Mouse (Mus musculus) CD8-positive naive resting alpha-beta T cell, adult 2 months (primary cell): Measurements from ENCODE around the gene Sec24c.

Experiments used
- DNase-seq, 2 experiments: peaks; one replicate each; pipeline ENCODE4 v3.0.0; 2022; ENCODE audit warnings: low read depth in 2 of 2, low spot score in 2 of 2

Sec24c gene

GRCm38 (mm10) chr14:20659687-20660086 is 14.4 kb upstream of the Sec24c start:
- no peak for DNase-seq

- DNase-seq: peak; percentile 86 to 91
Observed at GRCm38 (mm10) chr14:20660827-20661660, 13.1 kb upstream of the Sec24c start.

DNA sequence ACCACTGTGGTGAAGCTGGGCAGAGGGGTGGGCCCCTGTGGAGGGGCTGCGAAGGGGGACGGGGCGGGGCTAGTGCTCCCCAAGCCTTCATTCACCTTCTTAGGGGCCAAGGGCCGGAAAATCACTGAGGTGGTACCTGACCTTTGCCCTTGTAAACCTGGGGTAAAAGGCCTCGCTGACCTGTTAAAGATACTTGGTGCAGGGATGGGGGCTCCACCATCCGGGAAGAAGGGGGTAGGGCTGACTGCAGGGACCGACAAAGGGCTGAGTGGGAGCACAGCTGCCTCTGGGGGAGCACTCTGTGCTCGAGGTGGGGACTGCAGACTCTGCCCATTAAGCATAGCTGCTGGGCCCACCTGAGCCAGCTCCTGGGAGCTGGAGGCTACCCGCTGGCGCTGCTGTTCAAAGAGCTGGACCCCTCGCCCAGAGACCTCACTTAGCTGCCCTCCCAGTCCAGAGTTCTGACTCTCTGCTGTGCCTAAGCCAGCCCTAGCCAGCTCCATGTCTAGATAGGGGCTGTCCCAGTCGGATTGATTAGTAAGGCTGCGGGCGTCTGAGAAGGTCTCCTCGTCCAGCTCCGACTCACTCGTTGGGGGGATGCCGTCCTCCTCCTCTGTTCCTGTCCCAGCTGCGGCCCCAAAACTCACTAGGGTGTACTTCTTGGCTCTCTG is 12.3 kb upstream of the Sec24c start:
- no peak for DNase-seq

GRCm38 (mm10) chr14:20662740-20663139 is 11.4 kb upstream of the Sec24c start:
- DNase-seq: no peak

- no peak for DNase-seq
Observed at GRCm38 (mm10) chr14:20663601-20664000, 10.5 kb upstream of the Sec24c start.

DNA sequence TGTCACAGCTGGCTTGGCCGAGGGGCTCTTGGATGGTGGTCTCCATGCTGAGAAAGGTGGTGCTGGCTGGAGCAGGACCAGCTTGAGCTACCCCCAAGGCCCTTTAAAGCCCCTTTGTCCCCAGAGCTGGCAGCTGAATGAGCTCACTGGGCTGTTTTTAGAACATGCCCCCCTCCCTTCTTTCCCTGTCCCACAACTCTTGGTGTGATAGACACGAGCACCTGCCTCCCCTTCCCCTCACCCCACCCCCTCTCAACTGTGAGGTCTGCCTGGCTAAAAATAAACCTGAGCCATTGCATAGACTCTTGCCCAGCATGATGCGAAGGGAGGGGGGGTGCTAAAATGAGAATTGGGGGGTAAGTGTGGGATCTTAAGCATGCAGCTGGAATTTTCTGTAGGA is 9.7 kb upstream of the Sec24c start:
- no peak for DNase-seq

GRCm38 (mm10) chr14:20667469-20667868 is 6.6 kb upstream of the Sec24c start:
- DNase-seq: no peak

DNA sequence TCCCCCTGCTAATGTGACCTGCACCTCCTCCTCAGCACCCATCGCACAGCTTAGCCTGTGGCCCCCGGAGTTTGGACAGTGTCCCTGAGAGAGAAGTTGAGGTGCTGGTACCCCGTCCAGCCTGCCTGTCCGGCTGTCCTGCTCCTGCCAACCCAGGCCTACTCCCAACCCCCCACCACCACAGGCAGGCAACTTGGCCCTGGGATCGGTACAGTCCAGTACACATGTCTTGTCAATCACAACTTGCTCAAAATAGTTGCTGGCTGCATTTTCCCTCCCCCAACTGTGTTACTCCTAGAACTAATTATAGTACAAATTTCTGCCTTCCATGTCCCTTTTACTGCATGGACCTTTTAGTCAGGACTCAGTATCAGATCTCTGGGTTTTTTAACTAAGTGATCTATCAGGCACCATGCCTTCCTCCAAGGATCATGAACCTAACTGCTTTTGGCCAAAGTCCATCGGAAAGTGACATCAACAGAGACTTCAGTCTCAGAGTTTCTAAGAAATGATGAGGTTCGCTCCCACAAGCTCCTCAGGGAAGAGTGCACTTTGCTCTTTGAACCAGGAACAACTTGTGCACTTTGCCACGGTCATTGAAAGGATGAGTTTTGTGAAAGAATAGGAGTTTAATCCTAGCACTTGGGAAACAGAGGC is 5.8 kb upstream of the Sec24c start, which contains the start of gene Synpo2l:
TSS of gene Synpo2l (minus strand) at position 201 of the 657 bp plus-strand sequence.
- no peak for DNase-seq

DNA sequence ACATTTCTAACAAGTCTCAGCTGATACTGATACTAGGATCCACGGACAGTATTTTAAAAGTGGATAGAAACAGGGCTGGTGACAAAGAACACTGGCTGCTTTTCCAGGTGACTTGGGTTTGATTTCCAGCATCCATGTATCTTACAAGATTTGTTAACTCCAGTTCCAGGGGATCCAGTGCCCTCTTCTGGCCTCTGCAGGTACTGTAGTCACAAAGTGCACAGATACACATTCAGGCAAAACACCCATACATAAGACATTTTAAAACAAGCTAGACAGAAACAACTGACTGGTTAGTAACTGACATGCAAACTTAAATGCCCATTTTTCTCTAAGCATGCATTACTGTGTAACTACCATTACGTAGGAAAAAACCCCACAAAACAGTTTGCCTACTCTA is 1.1 kb upstream of the Sec24c start:
- DNase-seq: peak; percentile 26 to 56

DNA sequence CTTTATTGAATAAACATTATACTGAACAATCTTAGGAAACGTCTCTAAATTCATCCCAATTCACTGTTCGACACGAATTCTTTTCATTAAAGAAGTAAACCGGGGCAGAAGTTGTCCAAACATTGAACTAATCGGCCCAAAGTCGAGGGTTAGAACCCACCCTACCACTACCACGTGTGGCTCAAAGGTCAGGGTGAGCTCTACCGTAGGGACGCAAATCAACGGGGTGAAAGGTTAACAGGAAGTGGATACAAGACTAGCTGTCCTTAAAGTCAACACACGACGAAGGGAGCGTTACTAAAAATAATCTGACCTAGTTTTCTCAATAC is 409 bp upstream of the Sec24c start:
- DNase-seq: peak in 1 of 2 experiments; percentile 16

DNA sequence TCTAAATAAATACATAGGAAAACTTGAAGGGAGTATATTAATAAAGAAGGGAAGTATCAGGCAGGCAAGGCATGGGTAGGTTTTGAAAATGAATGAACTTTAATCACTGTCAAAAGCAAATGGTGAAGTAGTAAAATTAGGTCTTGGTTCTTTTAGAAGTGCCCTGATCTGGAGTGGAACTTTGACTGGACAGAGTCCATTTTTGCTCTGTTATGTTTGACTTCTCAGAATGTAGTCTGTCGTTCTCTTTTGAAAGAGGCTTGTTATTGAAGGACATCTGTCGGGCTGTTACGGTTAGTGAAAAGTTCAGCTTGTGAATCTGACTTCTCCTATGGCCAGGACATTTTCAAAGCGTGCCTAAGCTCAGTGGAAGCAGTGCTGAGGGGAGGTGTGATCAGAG is 3.8 kb downstream of the Sec24c start:
- DNase-seq: no peak

DNA sequence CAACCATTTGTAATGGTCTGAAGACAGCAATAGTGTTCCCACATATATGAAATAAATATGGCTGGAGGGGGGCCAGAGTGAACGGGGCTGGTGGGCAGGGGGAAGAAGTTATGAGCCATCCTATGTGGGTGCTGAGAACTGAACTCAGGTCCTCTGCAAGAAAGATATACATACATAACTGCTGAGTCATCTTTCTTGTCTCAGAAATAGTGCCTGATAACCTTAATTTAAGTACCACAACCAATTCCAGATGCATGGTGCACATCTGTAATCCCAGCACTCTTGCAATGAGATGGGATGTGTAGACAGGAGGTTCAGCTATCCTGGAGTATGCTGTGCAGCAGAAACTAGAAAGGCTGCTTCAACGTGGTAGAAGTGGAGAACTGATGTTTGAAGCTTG is 7.6 kb downstream of the Sec24c start:
- DNase-seq: no peak

DNA sequence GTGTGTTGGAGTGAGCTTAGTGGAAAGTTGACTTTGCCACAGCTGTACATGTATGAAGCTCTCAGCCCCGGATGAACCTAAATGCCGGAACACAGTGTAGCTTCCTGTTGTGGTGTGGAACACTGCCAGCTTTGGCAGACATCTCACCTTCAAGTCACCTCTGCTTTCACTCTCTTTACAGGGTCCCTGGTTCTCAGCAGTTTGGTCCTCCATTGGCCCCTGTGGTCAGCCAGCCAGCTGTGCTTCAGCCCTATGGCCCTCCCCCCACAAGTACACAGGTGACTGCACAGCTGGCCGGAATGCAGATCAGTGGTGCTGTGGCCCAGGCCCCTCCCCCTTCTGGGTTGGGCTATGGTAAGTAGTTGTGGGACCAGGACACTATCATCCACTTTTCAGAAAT is 8.4 kb downstream of the Sec24c start:
- DNase-seq: peak; percentile 66 to 77

DNA sequence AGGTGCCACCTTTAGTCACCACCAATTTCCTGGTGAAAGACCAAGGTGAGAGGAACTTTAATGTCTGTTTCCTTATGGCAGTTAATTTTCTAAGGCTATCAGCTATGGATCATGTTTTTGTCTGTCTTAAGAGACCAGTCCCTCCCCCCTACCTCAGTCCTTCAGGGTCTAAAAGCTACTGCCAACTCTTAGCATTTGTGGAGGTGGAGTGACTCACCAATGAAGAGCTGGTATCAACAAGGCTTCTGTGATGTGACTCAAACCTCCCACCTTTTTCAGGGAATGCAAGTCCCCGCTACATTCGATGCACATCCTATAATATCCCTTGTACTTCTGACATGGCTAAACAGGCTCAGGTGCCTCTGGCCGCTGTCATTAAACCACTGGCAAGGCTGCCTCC is 12.5 kb downstream of the Sec24c start:
- no peak for DNase-seq

GRCm38 (mm10) chr14:20689009-20689408 is 14.9 kb downstream of the Sec24c start:
- no peak for DNase-seq

- no peak for DNase-seq
Observed at GRCm38 (mm10) chr14:20691772-20692171, 17.7 kb downstream of the Sec24c start.

GRCm38 (mm10) chr14:20693589-20694101 is 19.5 kb downstream of the Sec24c start:
- DNase-seq: no peak

DNA sequence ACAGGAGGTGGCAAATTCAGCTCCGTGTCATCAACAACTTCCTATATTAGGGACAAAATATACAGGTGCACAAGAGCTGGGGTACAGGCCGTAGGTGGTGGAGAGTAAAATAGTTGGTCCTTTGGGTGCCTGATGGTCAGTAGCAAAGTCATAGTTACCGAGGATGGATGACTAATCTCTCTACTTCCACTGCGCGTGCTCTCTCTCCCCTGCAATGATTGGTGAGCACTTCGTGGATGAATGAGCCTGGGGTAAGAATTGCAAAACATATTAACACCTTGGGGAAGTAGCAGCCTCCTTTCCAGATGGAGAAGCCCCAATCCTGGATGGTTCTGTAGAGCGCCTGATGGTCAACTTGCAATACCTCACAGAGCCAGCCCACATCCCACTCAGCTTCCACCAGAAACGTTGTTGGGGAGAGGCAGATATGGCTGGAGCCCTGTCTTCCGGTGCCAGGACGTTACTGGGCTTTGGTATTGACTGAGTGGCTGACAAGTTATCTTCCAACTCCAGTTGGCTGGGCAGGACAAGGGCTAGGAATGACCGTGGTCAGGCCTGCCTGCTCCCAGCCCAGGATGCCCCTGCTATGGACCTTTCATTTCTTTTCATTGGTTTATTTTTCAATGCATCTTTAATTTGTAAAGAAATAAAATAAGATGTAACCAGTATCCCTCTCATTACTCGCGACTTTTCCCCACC is 20.2 kb downstream of the Sec24c start:
- DNase-seq: no peak

DNA sequence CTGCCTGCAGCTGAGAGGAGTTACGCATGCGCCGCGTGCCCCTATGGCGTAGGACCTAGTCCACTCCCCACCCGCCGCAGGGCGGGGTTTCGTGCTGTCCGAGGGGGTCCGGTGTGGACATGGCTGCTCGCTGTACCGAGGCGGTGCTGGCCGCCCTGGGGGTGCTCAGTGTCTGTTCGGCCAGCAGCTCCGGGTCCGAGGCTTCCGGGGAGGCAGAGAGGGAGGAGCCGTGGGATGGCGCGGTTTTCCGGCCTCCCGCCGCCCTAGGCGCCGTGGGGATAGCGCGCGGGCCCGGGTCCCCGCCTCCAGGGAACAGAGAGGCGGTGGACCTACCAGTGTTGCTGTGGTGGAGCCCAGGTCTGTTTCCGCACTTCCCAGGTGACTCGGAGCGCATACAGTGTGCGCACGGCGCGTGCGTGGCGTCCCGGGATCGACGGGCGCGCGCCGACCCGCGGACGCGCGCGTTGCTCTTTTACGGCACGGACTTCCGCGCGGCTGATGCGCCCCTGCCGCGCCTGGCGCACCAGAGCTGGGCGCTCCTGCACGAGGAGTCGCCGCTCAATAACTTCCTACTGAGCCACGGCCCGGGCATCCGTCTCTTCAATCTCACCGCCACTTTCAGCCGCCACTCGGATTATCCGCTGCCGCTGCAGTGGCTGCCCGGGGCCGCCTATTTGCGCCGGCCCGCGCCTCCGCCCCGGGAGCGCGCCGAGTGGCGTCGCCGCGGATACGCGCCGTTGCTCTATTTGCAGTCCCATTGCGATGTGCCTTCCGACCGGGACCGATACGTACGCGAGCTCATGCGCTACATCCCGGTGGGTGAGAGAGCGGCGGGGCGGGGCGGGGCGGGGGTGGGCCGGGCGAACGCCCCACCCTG is 21.0 kb downstream of the Sec24c start, which contains the start of gene Fut11:
TSS of gene Fut11 (plus strand) at position 85 of the 877 bp plus-strand sequence.
- DNase-seq: peak; percentile 79 to 80
